Mouse (Mus musculus) testis, adult 2 months (tissue): Measurements from ENCODE around the gene Tceanc2. TPM values are rescaled to one million over a fixed set of nuclear protein-coding genes. Genes with fewer than 3 reads are reported as not detected.
"Not testable (repeated sequence)": the region's sequence is repeated elsewhere in the genome, so short reads cannot be mapped to it uniquely, and the experiment has no call there.

Experiments used
- H3K27ac ChIP-seq: fragments of 200-500 bp; 2 replicates; pipeline ENCODE4 v1.5.1; 2012; ENCODE audit warnings: low read depth, low read length; ENCODE audit not compliant: control insufficient read depth, insufficient read depth
- H3K27me3 ChIP-seq: fragments of 200-500 bp; 2 replicates; pipeline ENCODE4 v1.6.1; 2012; ENCODE audit warnings: mild to moderate bottlenecking, low read length, moderate library complexity; ENCODE audit not compliant: control insufficient read depth, insufficient read depth
- H3K36me3 ChIP-seq: fragments of 200-500 bp; 2 replicates; pipeline ENCODE4 v1.6.1; 2012; ENCODE audit warnings: mild to moderate bottlenecking, low read length; ENCODE audit not compliant: control insufficient read depth, insufficient read depth
- H3K4me1 ChIP-seq: fragments of 200-500 bp; 2 replicates; pipeline ENCODE4 v1.6.1; 2012; ENCODE audit warnings: low read length; ENCODE audit not compliant: control insufficient read depth, insufficient read depth
- H3K4me3 ChIP-seq: fragments of 200-500 bp; 2 replicates; pipeline ENCODE4 v1.5.1; 2012; ENCODE audit warnings: low read depth, mild to moderate bottlenecking, low read length, moderate library complexity, mixed read lengths; ENCODE audit not compliant: control insufficient read depth
- CTCF ChIP-seq: fragments of 200-500 bp; IDR thresholded peaks from 2 replicates; pipeline ENCODE4 v1.5.1; 2012; ENCODE audit warnings: low read depth, mild to moderate bottlenecking, inconsistent platforms, low read length, moderate library complexity; ENCODE audit not compliant: control insufficient read depth, insufficient read depth, insufficient replicate concordance
- POLR2A ChIP-seq: fragments of 200-500 bp; IDR thresholded peaks from 2 replicates; pipeline ENCODE4 v1.6.1; 2012; ENCODE audit warnings: low read depth, mild to moderate bottlenecking, inconsistent platforms, low read length, moderate library complexity; ENCODE audit not compliant: control insufficient read depth
- polyA plus RNA-seq: library from polyadenylated mRNA; depleted of rRNA; stranded (reverse); fragments of >200 nt; gene quantifications from 2 replicates; pipeline ENCODE4 v1.2.3, GENCODE M21; 2012

Gene Tceanc2
- polyA plus RNA-seq, 1 experiment: 11.0 TPM

- Histone ChIP-seq H3K27me3 (no peaks in the 10 kb centered on the region), H3K4me3 (no peak overlapping the region), H3K36me3 (no peaks in the 10 kb centered on the region), H3K4me1 (no peaks in the 10 kb centered on the region; the same call in 1 of the 2 replicates), H3K27ac (no peak overlapping the region)
- TF ChIP-seq CTCF (no peak), POLR2A (no peak)
Observed at GRCm38 (mm10) chr4:107117741-107118385, 61.1 kb downstream of the Tceanc2 start.

GRCm38 (mm10) chr4:107114278-107114677 is 64.6 kb downstream of the Tceanc2 start:
- TF ChIP-seq CTCF (no peak), POLR2A (no peak)
- H3K4me1 ChIP-seq: no peaks in the 10 kb centered on the region
- no peaks in the 10 kb centered on the region for H3K27me3 ChIP-seq
- H3K4me3 ChIP-seq: no peak overlapping the region
- no peak overlapping the region for H3K27ac ChIP-seq
- no peaks in the 10 kb centered on the region for H3K36me3 ChIP-seq

- H3K36me3 ChIP-seq, H3K27ac ChIP-seq, H3K4me3 ChIP-seq, H3K4me1 ChIP-seq, H3K27me3 ChIP-seq: not testable (repeated sequence)
Observed at GRCm38 (mm10) chr4:107109181-107109580, 69.7 kb downstream of the Tceanc2 start.

- TF ChIP-seq CTCF (no peak), POLR2A (no peak)
- Histone ChIP-seq H3K27me3 (no peaks in the 10 kb centered on the region), H3K4me3 (no peak overlapping the region), H3K36me3 (no peaks in the 10 kb centered on the region), H3K27ac (no peak overlapping the region), H3K4me1 (no peaks in the 10 kb centered on the region)
Observed at GRCm38 (mm10) chr4:107108291-107108731, 70.6 kb downstream of the Tceanc2 start.

GRCm38 (mm10) chr4:107106777-107107176 is 72.1 kb downstream of the Tceanc2 start:
- Histone ChIP-seq H3K27me3 (no peaks in the 10 kb centered on the region), H3K27ac (no peak overlapping the region), H3K4me1 (no peaks in the 10 kb centered on the region), H3K36me3 (no peaks in the 10 kb centered on the region), H3K4me3 (no peak overlapping the region)
- TF ChIP-seq CTCF (no peak), POLR2A (no peak)

DNA sequence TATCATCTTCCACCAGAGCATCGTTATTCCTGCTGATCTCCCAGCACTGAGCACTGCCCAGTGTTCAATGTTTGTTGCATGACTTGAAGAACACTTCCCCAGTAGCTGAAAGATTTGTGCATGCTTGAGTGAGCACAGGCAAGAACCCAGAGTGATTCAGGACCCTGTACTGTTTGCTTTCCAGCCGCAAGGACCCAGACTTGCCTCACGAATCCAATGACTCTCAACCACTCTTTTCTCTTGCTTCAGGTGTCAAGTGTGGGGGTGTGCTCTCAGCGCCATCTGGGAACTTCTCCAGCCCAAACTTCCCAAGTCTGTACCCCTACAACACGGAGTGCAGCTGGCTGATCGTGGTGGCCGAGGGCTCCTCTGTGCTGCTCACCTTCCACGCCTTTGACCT is 76.7 kb downstream of the Tceanc2 start:
- no peak overlapping the region for H3K27ac ChIP-seq
- no peaks in the 10 kb centered on the region for H3K36me3 ChIP-seq
- H3K4me3 ChIP-seq: no peak overlapping the region
- peaks cover 7% of the 10 kb centered on the region for H3K4me1 ChIP-seq
- no peaks in the 10 kb centered on the region for H3K27me3 ChIP-seq
- TF ChIP-seq POLR2A (no peak), CTCF (no peak)

GRCm38 (mm10) chr4:107098791-107099525 is 80.0 kb downstream of the Tceanc2 start:
- no peak overlapping the region for H3K27ac ChIP-seq

More at GRCm38 (mm10) chr4:107098791-107099525, 80.0 kb downstream of the Tceanc2 start:
- H3K4me1 ChIP-seq: peaks cover 7% of the 10 kb centered on the region
- TF ChIP-seq CTCF (no peak), POLR2A (no peak)
- no peak overlapping the region for H3K4me3 ChIP-seq
- H3K36me3 ChIP-seq: no peaks in the 10 kb centered on the region
- H3K27me3 ChIP-seq: no peaks in the 10 kb centered on the region
